Mouse (Mus musculus): Measurements from ENCODE around the gene Foxn4.
A peak's percentile ranks its signal among the peaks of the same experiment; 100 is the strongest.

DNA sequence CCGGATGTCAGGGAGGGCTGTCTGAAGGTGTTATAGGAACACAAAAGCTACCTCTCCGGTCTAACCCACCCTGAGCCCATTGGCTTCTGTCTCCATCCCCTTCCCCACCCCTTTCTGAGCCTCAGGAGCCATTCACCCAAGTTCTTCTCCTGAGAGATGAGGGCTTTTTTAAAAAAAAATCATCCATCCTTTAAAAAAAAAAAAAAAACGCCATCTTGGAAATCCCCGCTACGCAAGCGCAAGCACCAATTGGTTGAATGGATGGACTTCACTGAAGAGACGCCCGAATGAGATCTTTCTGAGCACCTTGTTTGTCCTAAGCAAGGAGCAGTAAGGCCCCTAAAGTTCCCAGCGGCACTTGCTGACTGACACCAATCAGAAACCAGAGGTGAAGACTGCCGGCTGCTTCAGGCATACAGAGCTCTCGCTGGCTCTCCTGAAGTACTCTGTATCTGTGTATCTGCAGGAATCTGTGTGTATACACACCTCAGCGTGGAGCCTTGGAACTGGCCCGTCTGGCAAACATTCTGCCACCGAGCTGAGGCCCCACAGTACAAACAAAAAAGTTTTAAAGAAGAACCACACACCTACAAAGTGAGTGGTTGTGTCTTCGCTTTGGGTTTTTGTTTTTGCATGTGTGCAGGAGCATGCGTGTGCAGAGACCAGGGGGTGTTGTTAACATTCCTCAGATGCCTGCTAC is 13.4 kb upstream of the Foxn4 start:
- TF ChIP-seq POLR2A (IDR thresholded peaks at IDR 0.05; ENCODE audit: low read depth, low read length), result no peak
- TF ChIP-seq EP300 (IDR thresholded peaks at IDR 0.05; ENCODE audit: low read length), result no peak
- TF ChIP-seq CTCF (conservative IDR thresholded peaks at IDR 0.05 in 1 of 2, IDR thresholded peaks at IDR 0.05 in 1 of 2; ENCODE audit: low read depth in 2 of 2, low read length in 2 of 2), result no peak
- TF ChIP-seq NRF1 (IDR thresholded peaks at IDR 0.05; ENCODE audit: low read depth, low read length), result no peak
- no peak for TF ChIP-seq MXI1 (IDR thresholded peaks at IDR 0.05; ENCODE audit: low read depth, low read length)
- TF ChIP-seq USF2 (conservative IDR thresholded peaks at IDR 0.05; ENCODE audit: low read depth, low read length), result no peak
- TF ChIP-seq MEF2A (IDR thresholded peaks at IDR 0.05; ENCODE audit: borderline replicate concordance, low read depth, low read length), result no peak
- no peak for TF ChIP-seq UBTF (IDR thresholded peaks at IDR 0.05; ENCODE audit: low read depth, low read length)
- no peak for TF ChIP-seq TCF12 (IDR thresholded peaks at IDR 0.05; ENCODE audit: low read depth, low read length)
- TF ChIP-seq ZC3H11A (IDR thresholded peaks at IDR 0.05; ENCODE audit: low read depth, low read length), result no peak
- no peak for TF ChIP-seq USF1 (IDR thresholded peaks at IDR 0.05; ENCODE audit: low read depth, low read length)
- TF ChIP-seq MYC (IDR thresholded peaks at IDR 0.05; ENCODE audit: low read depth, low read length), result no peak
- TF ChIP-seq ZNF384 (IDR thresholded peaks at IDR 0.05; ENCODE audit: low read depth, low read length), result peak; percentile 64

Data from CH12.LX (cell line).